Mouse (Mus musculus): ENCODE measurements around the gene Ppil1.
A peak's percentile ranks its signal among the peaks of the same experiment; 100 is the strongest.

Gene Ppil1

DNA sequence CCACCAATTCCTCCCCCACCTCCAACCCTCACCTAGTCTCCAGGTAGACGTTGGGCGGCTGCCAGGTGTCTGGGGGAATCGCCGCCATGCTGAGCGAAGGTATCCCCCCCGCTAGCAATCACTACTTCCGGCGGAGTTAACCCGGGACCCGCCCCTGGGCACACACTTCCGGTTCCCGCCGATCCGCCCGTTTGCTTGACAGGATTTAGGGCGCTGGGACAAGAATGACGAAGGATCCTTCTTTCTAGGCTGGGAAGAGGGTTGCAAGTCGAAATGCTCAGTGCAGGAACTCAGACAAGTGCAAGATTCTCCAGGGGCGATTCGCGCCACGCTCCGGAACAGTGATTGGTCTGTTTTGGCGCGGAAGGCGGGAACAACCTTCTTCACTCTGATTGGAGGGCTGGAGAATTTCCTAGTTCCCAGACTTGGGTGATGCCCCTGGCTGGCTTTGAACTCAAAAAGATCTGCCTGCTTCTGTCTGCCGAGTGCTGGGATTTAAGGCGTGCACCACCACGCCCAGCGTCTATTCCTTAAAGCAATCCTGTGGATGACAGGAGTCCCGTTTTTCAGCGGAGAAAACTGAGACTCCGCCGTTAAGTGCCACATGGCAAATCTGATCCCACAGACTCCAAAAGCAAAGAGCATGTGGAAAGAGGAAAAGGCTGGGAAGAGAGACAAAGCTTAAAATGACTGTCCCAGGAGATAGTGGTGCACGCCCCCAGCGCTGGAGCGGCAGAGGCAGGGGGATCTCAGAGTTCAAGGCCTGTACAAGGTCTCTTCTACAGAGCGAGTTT is at the start of gene Ppil1:
Gene Ppil1, minus strand, starts transcription at position 347 of the 794 bp plus-strand sequence.
- peak; percentile 90 for DNase-seq (ENCODE audit: low read depth, low spot score)

DNA sequence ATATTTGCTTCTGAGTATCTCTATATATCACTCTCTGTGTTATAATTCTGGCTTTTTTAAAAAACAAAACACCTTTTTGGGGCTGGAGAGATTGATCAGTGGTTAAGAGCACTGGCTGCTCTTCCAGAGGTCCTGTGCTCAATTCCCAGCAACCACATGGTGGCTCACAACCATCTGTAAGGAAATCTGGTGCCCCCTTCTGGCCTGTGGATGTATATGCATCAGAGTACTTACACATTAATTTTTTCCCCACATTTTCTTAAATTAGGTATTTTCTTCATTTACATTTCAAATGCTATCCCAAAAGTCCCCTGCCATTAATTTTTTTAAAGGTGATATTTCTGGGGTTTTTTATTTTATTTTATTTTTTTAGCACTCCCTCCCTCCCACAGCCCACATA is 49.3 kb upstream of the Ppil1 start:
- no peak for DNase-seq (ENCODE audit: low read depth, low spot score)

DNA sequence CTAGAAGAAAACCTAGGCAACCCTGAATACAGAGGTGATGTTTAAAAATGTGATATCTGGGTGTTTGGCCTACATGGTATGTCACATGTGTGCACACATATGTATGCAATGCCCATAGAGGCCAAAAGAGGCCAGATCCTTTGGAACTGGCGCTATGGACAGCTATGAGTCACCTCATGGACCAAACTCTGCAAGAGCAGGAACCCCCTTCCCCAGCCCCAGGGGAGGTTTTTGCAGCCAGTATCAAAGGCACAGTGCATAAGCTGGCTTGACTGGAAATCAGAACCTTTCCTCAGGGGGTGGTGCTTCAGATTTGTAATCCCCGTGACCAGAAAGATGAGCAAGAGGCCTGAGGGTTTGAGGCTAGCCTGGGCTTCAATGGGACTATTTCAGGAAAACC is 48.1 kb upstream of the Ppil1 start:
- DNase-seq (ENCODE audit: low read depth, low spot score), result no peak

DNA sequence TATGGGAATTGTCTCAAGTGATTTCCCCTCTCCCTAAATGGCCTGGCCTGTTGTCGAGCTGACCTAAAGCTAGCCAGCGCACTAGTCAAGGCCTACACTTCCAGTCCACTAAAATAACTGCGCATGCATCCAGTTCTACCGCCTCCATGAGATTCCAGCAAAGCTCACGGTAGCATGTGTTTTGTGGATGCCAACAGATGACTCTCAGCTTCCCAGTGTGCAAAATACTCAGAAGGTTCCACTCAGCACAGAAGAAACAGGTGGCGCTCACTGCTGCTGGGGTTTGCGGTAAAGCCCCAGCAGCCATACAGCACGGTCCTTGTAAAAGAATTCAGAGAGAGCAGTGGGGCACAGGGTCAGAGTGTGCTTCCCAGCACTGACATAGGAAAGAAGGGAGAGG is 47.6 kb upstream of the Ppil1 start:
- DNase-seq (ENCODE audit: low read depth, low spot score), result peak; percentile 77

GRCm38 (mm10) chr17:29310056-29310623 is 46.2 kb upstream of the Ppil1 start:
- DNase-seq (ENCODE audit: low read depth, low spot score), result no peak

DNA sequence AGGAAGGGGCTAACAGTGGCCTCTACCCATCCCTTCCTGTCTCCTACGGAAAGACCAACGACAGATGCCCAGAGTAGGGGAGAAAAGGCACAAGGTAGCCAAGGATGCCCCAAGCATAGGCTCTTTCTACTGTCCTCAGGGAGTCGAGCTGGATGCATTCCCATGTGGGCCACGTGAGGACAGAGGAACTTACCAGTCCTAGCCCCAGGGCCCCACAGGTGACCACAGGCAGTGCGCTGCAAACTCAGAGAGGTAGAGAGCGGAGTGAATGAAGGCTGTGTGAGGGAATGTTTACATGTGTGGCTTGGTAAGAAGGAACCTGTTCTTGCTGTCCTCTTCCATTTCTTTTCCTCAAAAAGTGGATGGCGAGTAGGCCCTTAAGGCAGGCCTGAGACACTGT is 41.9 kb upstream of the Ppil1 start:
- DNase-seq (ENCODE audit: low read depth, low spot score), result no peak

DNA sequence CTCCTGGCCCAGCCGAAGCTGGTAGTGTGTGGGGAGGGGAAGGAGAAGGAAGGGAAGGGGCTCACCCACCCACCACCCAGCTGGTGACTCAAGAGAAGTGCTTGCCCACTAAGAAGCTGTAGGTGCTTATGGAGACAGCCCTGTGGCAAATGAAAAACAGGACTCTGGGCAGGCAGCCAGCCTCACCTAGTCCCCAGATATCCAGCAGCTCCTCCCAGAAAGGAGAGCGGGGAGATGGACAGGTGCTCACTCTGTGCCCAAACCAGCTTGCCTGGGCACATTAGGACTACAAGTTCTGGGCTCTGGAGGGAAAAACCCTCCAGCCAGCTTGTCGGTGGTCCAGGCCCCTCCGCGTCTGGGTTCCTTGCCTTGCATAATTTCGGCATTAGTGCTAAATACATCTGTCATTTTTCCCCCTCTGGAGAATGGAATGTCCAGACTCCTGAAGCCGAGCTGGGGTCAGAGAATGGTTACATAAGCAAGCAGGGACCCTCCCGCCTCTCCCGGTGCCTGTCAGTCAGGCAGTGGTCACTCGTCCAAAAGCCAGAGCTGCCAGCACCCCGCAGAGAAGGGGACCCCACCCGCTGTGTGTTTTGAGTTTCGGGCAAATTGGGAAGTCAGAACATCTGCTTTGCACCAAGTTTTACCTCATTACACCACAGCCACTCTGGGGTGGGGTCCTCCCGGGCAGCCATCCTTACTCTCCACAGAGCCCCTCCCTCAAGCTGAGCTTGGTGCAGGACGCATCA is 41.2 kb upstream of the Ppil1 start:
- DNase-seq (ENCODE audit: low read depth, low spot score), result peak; percentile 45

GRCm38 (mm10) chr17:29304376-29305057 is 40.5 kb upstream of the Ppil1 start:
- DNase-seq (ENCODE audit: low read depth, low spot score), result no peak

GRCm38 (mm10) chr17:29303856-29304255 is 39.9 kb upstream of the Ppil1 start:
- DNase-seq (ENCODE audit: low read depth, low spot score), result no peak

GRCm38 (mm10) chr17:29303087-29303486 is 39.1 kb upstream of the Ppil1 start:
- no peak for DNase-seq (ENCODE audit: low read depth, low spot score)

- peak; percentile 49 for DNase-seq (ENCODE audit: low read depth, low spot score)
These were observed 38.2 kb upstream of the Ppil1 start for GRCm38 (mm10) chr17:29302149-29302548.

DNA sequence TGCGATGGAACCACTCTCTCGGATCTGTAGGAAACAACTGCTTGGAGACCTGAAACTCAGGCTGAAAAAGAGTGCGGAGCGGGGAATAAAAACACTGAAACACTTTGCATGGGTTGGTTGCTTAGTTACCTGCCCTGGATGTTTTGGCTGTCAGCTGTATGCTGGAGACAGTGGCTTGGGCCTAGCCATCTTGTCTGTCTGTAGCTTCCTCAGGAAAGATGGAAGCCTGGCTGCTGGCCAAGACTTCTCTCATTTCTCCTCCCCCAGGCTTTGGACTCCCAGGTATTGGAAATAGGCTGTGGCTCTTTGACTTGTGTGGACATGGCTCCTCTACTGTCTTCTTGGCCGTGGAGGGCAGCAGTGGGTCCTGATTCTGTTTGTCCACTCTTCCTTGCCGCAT is 37.4 kb upstream of the Ppil1 start:
- peak; percentile 51 for DNase-seq (ENCODE audit: low read depth, low spot score)

DNA sequence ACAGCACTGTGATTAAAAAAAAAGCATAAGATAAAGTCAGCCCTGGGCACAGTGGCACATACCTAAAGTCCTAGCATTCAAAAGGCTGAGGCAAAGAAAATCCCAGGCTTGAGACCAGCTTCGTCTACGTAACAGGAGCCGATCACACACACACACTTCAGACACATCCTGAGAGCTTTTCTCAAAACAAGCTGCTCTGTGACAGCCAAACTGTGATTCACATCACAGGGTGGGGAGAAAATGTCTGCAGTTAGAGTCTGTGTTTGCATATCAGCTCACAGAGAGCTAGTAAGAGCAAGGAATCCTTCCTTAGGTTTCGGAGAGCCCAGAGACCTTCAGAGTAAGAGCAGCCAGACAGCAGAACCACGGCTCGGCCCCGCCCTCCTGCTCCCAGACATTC is 36.9 kb upstream of the Ppil1 start:
- DNase-seq (ENCODE audit: low read depth, low spot score), result peak; percentile 68

- no peak for DNase-seq (ENCODE audit: low read depth, low spot score)
These were observed 35.3 kb upstream of the Ppil1 start for GRCm38 (mm10) chr17:29299282-29299681.

DNA sequence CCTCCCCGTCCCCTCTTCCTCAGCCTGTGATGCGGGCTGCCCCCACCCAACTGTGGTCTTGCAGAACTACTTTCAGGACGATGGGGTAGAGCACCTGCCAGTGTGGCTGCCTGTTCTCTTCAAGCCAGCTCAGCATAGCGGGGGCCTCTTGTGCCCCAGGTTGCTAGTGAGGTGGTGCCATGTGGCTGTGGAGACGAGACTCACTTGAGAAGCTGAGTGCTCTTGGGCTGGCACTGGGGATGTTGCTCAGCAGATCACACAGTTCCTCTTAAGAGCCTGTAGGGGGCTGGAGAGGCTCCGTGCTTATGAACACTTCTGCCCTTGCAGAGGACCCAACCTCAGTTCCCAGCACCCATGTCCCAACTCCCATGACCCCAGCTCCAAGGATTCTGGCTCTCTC is 33.8 kb upstream of the Ppil1 start:
- no peak for DNase-seq (ENCODE audit: low read depth, low spot score)

GRCm38 (mm10) chr17:29297321-29297720 is 33.3 kb upstream of the Ppil1 start:
- no peak for DNase-seq (ENCODE audit: low read depth, low spot score)

- no peak for DNase-seq (ENCODE audit: low read depth, low spot score)
These were observed 31.8 kb upstream of the Ppil1 start for GRCm38 (mm10) chr17:29295835-29296234.

DNA sequence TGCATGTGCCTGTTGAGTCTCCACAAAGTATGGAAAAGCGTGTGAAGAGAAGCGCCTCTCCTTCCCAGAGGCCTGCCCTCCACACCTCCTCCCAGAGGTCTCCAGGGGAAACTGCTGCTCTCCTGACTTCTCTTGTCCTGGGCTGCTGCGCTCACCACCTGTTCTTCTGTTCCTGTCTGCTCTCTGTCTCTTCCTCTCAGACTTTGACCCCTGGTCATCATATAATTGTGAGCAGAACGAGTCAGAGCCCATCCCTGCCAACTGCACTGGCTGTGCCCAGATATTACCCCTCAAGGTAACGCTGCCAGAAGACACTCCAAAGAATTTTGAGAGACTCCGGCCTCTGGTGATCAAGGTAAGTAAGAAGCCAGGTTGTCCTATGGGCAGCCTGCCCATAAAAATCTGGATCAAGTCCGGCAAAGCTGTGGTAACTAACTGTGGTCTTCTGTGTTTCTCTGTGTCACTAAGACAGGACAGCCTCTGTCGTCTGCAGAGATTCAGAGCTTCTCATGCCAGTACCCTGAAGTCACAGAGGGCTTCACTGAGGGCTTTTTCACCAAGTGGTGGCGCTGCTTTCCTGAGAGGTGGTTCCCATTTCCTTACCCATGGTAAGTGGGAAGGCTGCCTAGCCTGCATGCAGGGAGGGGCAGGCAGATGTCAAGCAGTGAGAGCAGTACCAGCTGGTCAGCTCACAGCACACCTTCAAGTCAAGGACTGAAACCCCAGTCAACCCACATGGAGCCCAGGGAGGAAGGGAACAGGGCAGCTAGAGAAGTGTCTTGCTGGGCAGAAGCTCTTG is 30.0 kb upstream of the Ppil1 start:
- DNase-seq (ENCODE audit: low read depth, low spot score), result peak; percentile 38

GRCm38 (mm10) chr17:29292996-29293395 is 29.0 kb upstream of the Ppil1 start:
- DNase-seq (ENCODE audit: low read depth, low spot score), result no peak

DNA sequence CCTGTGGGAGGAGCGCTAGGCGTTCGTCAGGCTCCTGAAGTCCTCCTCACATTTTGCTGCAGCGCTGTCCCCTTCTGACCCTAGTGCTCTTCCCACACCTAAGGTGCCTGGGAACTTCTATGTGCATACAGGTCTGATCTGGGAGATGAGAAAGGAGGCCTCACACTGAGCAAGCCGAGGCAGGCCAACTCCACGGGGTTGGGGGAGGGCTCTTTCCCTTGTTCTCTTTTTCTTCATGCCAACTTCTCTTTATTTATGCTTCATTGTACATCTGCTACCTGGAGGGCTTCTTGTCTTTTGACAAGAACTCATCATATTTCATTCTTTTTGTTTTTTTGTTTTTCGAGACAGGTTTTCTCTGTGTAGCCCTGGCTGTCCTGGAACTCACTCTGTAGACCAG is 27.8 kb upstream of the Ppil1 start:
- no peak for DNase-seq (ENCODE audit: low read depth, low spot score)

GRCm38 (mm10) chr17:29282216-29282952 is 18.4 kb upstream of the Ppil1 start:
- peak; percentile 53 for DNase-seq (ENCODE audit: low read depth, low spot score)
